Mouse (Mus musculus) heart, postnatal 14 days (tissue): ENCODE data around the gene Triap1. TPM values are rescaled to one million over a fixed set of nuclear protein-coding genes. Genes with fewer than 3 reads are reported as not detected.
"Not testable (repeated sequence)": the region's sequence is repeated elsewhere in the genome, so short reads cannot be mapped to it uniquely, and the experiment has no call there.

ENCODE experiments used
- DNase-seq, 2 experiments: peaks; one replicate each; pipeline ENCODE4 v3.0.0; 2021 to 2022
- intact Hi-C: fragments of 180-260 bp; cut with DNase I; formaldehyde crosslinking; loops from one replicate; pipeline ENCODE4 v1.15.1; 2025
- long read RNA-seq, 2 experiments: library from polyadenylated mRNA; stranded (forward); transcript quantifications; one replicate each; pipeline ENCODE4 v2.0.0; 2021
- total RNA-seq, 2 experiments: library from RNA; stranded (reverse); gene quantifications; 2 replicates each; pipeline ENCODE4 v1.2.3; 2021

The Triap1 gene
- 10 to 100 TPM; 21.1 to 23.1 TPM for total RNA-seq
- long read RNA-seq, experiment 1, transcript Triap1-201 (2 exons, 1,088 nt), result major isoform, 25 of 25 reads
- long read RNA-seq, experiment 1, partial matches to known transcripts, result 0 of 25 reads
- long read RNA-seq, experiment 1, other reads (novel, unspliced or antisense), result 0 of 25 reads
- long read RNA-seq, experiment 2, transcript Triap1-201 (2 exons, 1,088 nt), result major isoform, 21 of 21 reads
- long read RNA-seq, experiment 2, partial matches to known transcripts, result 0 of 21 reads
- long read RNA-seq, experiment 2, other reads (novel, unspliced or antisense), result 0 of 21 reads

GRCm38 (mm10) chr5:115340577-115341313, at the start of gene Triap1, which contains the start of gene Gatc:
TSS of gene Triap1 (plus strand) at chr5:115341225.
TSS of gene Gatc (minus strand) at chr5:115341178.
- DNase-seq, result peak; percentile 90 to 91
- intact Hi-C loops, result loop anchor here (2.0 to 10.0 kb wide), 2 partner anchors 40 to 216 kb away; partner anchors contain the start of gene Dynll1

GRCm38 (mm10) chr5:115294173-115294572, 46.9 kb upstream of the Triap1 start:
- DNase-seq, result no peak
- intact Hi-C loops, result no loop called here

GRCm38 (mm10) chr5:115296347-115296746, 44.7 kb upstream of the Triap1 start:
- no peak for DNase-seq
- intact Hi-C loops, result loop anchor here (5.0 kb wide), 1 partner anchor 146 kb away; no protein-coding TSS in a partner anchor

GRCm38 (mm10) chr5:115300035-115300744, 40.8 kb upstream of the Triap1 start:
- DNase-seq, result peak; percentile 63 to 65
- intact Hi-C loops, result loop anchor here (2.0 kb wide), 3 partner anchors 19 to 41 kb away; partner anchors contain the start of genes Gatc, Srsf9 and Triap1

GRCm38 (mm10) chr5:115300792-115301614, 40.0 kb upstream of the Triap1 start, which contains the start of gene Dynll1:
TSS of gene Dynll1 (minus strand) at chr5:115300999.
- intact Hi-C loops, result loop anchor here (2.0 kb wide), 3 partner anchors 20 to 40 kb away; partner anchors contain the start of genes Gatc, Srsf9 and Triap1
- peak; percentile 100 for DNase-seq

- intact Hi-C loops, result loop anchor here (2.0 kb wide), 4 partner anchors 21 to 45 kb away; partner anchors contain the start of genes Gatc, Srsf9 and Triap1
- DNase-seq, result no peak
Observed at GRCm38 (mm10) chr5:115301615-115302014, 39.4 kb upstream of the Triap1 start.

- not testable (repeated sequence) for DNase-seq
- intact Hi-C loops, result loop anchor here (2.0 kb wide), 1 partner anchor 45 kb away; no protein-coding TSS in a partner anchor
Observed at GRCm38 (mm10) chr5:115302190-115302589, 38.8 kb upstream of the Triap1 start.

GRCm38 (mm10) chr5:115312354-115312753, 28.7 kb upstream of the Triap1 start:
- intact Hi-C loops, result no loop called here

GRCm38 (mm10) chr5:115312816-115313667, 28.0 kb upstream of the Triap1 start:
- intact Hi-C loops, result no loop called here

More at GRCm38 (mm10) chr5:115312354-115312753, 28.7 kb upstream of the Triap1 start:
- no peak for DNase-seq

GRCm38 (mm10) chr5:115313668-115313943, 27.4 kb upstream of the Triap1 start:
- intact Hi-C loops, result no loop called here

More at GRCm38 (mm10) chr5:115312816-115313667, 28.0 kb upstream of the Triap1 start:
- no peak for DNase-seq

GRCm38 (mm10) chr5:115316968-115317644, 23.9 kb upstream of the Triap1 start:
- no peak for DNase-seq
- intact Hi-C loops, result no loop called here

More at GRCm38 (mm10) chr5:115313668-115313943, 27.4 kb upstream of the Triap1 start:
- no peak for DNase-seq

GRCm38 (mm10) chr5:115317645-115318328, 23.2 kb upstream of the Triap1 start:
- peak in 1 of 2 experiments; percentile 25 for DNase-seq
- intact Hi-C loops, result no loop called here

- intact Hi-C loops, result no loop called here
- peak; percentile 68 to 72 for DNase-seq
Observed at GRCm38 (mm10) chr5:115319004-115319940, 21.8 kb upstream of the Triap1 start.

- DNase-seq, result no peak
- intact Hi-C loops, result loop anchor here (2.0 kb wide), 1 partner anchor 26 kb away; the partner anchor contains the start of gene Dynll1
Observed at GRCm38 (mm10) chr5:115326256-115326831, 14.7 kb upstream of the Triap1 start.

- intact Hi-C loops, result loop anchor here (2.0 kb wide), 1 partner anchor 26 kb away; the partner anchor contains the start of gene Dynll1
Observed at GRCm38 (mm10) chr5:115326875-115327609, 14.0 kb upstream of the Triap1 start, which contains the start of gene Srsf9. TSS of gene Srsf9 (plus strand) at chr5:115327177.

More at GRCm38 (mm10) chr5:115326875-115327609, 14.0 kb upstream of the Triap1 start, which contains the start of gene Srsf9:
- peak; percentile 98 to 99 for DNase-seq
